Mouse (Mus musculus): ENCODE data around the gene Otos. TPM values are rescaled to one million over a fixed set of nuclear protein-coding genes. Genes with fewer than 3 reads are reported as not detected.

Gene Otos
- total RNA-seq, 2 experiments from 2014 or later, result not detected

DNA sequence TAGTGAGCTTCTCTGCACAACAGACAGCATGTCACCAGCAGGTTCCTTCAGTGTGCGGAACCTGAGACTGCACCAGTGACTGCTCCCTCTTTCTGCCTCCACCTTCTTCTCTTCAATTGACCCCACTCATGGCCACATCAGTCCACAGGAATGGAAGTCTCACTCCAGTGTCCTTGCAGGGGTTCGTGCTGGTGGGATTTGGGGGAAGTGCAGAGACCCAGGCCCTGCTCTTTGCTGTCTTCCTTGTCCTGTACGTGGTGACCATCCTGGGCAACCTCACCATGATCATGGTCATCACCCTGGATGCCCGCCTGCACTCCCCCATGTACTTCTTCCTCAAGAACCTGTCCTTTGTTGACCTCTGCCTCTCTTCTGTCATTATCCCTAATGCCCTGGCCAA, 40.9 kb downstream of the Otos start:
- no peak for DNase-seq

GRCm38 (mm10) chr1:92605482-92605881, 43.2 kb downstream of the Otos start, which contains the start of gene Olfr1410:
Gene Olfr1410 (plus strand): TSS chr1:92605782.
- no peak for DNase-seq

GRCm38 (mm10) chr1:92596019-92596418, 52.6 kb downstream of the Otos start:
- no peak for DNase-seq

Other genes with a start within 250 kb of the Otos start
- 100 to 1,000 TPM; 653 to 741 TPM for gene Ndufa10, start 175.0 kb downstream of the Otos start, total RNA-seq (2021)
- not detected for gene Olfr1416, start 163.7 kb downstream of the Otos start, total RNA-seq (2021)
- not detected for gene Olfr1415, start 152.7 kb downstream of the Otos start, total RNA-seq (2021)
- under 1 TPM in 1 of 2 experiments, not detected in 1; 0.09 TPM for gene Olfr1414, start 130.2 kb downstream of the Otos start, total RNA-seq (2021)
- not detected for gene Olfr1413, start 77.5 kb downstream of the Otos start, total RNA-seq (2021)
- gene Olfr1412, start 63.1 kb downstream of the Otos start, total RNA-seq (2021), result not detected
- not detected for gene Olfr1411, start 54.4 kb downstream of the Otos start, total RNA-seq (2021)
- not detected for gene Olfr1410, start 43.1 kb downstream of the Otos start, total RNA-seq (2021)
- not detected for gene Olfr12, start 31.1 kb downstream of the Otos start, total RNA-seq (2021)
- 100 to 1,000 TPM; 259 to 260 TPM for gene Cops9, start 6.9 kb downstream of the Otos start, total RNA-seq (2021)
- gene Gpc1, start 182.8 kb upstream of the Otos start, total RNA-seq (2021), result 10 to 100 TPM; 39.7 to 51.8 TPM

All from adrenal gland, postnatal 10 days (tissue).